Comparison of ENCODE assay signal across 14 mouse cellular contexts in genomic region chr13:109647479-109648199, GRCm38 (mm10).
DNase-seq lines count a peak whose midpoint lies in the region; ATAC-seq and TF ChIP-seq lines count a peak whose summit lies in the region.
"Had no signal": no experiment of that assay in that cellular context is flagged by ENCODE, and none has a peak within 500 bp of the region (broad histone marks: within the 10 kb centered on the region; RNA-seq: fewer than 3 reads in every experiment).

No protein-coding gene starts in this region.

- no peak for DNase-seq in frontal cortex, postnatal 14 days (ENCODE audit: low spot score in 2 of 2)
- no peak for DNase-seq in Patski (ENCODE audit: low read depth, low spot score)
- no peak for DNase-seq in right cerebral cortex, adult 2 months (ENCODE audit: low spot score in 2 of 2)
- DNase-seq in layer of hippocampus, adult 18-20 months (ENCODE audit: low spot score in 2 of 2) = no peak
- no peak for DNase-seq in layer of hippocampus, postnatal 36 days
- DNase-seq: cerebellum, postnatal 14 days; kidney, postnatal 14 days; thymus, postnatal 36 days had no signal

- no peaks in the 10 kb centered on the region for H3K27me3 ChIP-seq in Patski
- H3K27me3 ChIP-seq: forebrain, embryonic 12.5 days; midbrain, embryonic 13.5 days had no signal

- CTCF ChIA-PET in Patski (lab: Charles Lee) = interaction anchor here (1.1 to 1.7 kb wide), 6 partner anchors 11 to 106 kb away, joined by 3 to 5 read pairs (median 3); no protein-coding TSS in a partner anchor

- POLR2A ChIA-PET in Patski (lab: Charles Lee) = no interaction called here

- ATAC-seq in frontal cortex, adult (ENCODE audit: low TSS enrichment) = peak; percentile 83
- peak; percentile 69 for ATAC-seq in Patski
- peak; percentile 45 for ATAC-seq in erythroid progenitor cell, adult 5-6 weeks (replicated peaks; ENCODE audit: low FRiP score, poor library complexity, severe bottlenecking)
- ATAC-seq in megakaryocyte, adult 5-6 weeks (ENCODE audit: poor library complexity, severe bottlenecking) = 0 out of 2 replicates have a peak, but pooled peaks have one; percentile 16
- ATAC-seq: intestine, embryonic 16.5 days; midbrain, embryonic 13.5 days had no signal

- no peak for TF ChIP-seq CTCF in Patski (IDR thresholded peaks at IDR 0.05)

- in situ Hi-C loops in Patski (cut with MboI; ENCODE audit: low pct_unique_long_range_greater_than_20kb) = no loop called here

Comparison
In these comparisons a context has a peak if more than half of its experiments do, and no peak if none do; other contexts are left out.
1. ATAC-seq: peak in every context shown above with its lines; median percentile 83 in frontal cortex, adult; 69 in Patski; 45 in erythroid progenitor cell, adult 5-6 weeks; 16 in megakaryocyte, adult 5-6 weeks.